Mouse (Mus musculus) heart, adult 10 weeks (tissue): ENCODE data around the gene Gmppa. TPM values are rescaled to one million over a fixed set of nuclear protein-coding genes. Genes with fewer than 3 reads are reported as not detected.

ENCODE experiments used
- polyA plus RNA-seq: library from polyadenylated mRNA; stranded (reverse); fragments of 350-450 nt; fragmentation: Illumina TruSeq; extraction: RNeasy Lipid Tissue Mini Kit (QIAGEN cat#74804); gene quantifications from one replicate; pipeline ENCODE4 v1.2.3, GENCODE M21; 2014; ENCODE audit warnings: low read depth, low replicate concordance

Gmppa gene
- polyA plus RNA-seq, result 62.0 TPM

DNA sequence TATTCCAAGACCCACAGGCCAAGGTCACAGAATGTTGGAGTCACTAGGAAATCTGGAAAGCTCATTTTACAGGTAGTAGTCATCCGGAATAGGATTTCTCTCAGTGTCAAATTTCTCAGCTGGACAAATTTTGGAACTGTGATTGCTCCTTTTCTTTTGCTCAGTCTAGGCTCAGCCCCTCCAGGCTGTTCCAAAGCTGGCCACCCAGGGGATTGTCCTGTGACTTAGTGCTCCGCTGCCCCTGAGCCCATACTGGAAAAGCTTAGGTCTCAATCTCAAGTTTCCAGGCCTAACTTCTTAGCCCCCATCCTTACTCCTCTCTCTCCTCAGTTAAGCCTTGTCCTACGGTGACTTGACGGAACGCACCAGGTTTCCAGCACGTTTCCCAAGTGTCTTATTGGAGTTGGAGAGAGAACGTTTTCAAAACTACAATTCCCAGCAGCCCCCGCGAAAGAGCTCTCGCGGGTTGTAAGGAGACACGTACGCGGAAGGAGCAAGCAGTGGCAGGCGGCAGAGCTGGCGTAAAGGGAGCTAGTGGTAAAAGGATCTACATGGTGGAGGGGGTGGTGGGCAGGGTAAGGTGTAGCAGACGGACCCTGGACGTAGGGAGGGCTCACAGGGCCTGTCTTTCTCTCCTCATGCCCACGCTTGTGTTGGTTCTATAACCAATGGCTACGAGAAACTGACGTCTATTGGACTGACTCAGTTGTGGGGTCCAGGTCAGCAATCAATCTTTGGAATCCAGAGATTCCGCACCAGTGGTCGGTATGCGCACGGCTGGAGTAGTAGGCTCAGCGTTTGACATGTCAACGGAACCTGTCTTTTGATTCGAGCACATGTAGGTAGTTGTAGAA lies at the start of gene Gmppa:
TSS of gene Gmppa (plus strand) at position 456 of the 854 bp plus-strand sequence.

GRCm38 (mm10) chr1:75450314-75451005 lies 14.7 kb downstream of the Gmppa start, which contains the start of gene Asic4:
Asic4 (plus strand) TSS chr1:75450436.

GRCm38 (mm10) chr1:75478916-75479634 lies 43.3 kb downstream of the Gmppa start, which contains the start of the genes Chpf and Tmem198:
Chpf (minus strand) TSS chr1:75479307.
Tmem198 (plus strand) TSS chr1:75479532.

Other genes starting within 250 kb of the Gmppa start
- 18.6 TPM for gene Ankzf1, start 243.8 kb upstream of the Gmppa start, polyA plus RNA-seq
- gene Atg9a, start 243.7 kb upstream of the Gmppa start, polyA plus RNA-seq, result 60.8 TPM
- gene Glb1l, start 225.1 kb upstream of the Gmppa start, polyA plus RNA-seq, result 3.8 TPM
- 57.6 TPM for gene Stk16, start 225.1 kb upstream of the Gmppa start, polyA plus RNA-seq
- gene Tuba4a, start 216.1 kb upstream of the Gmppa start, polyA plus RNA-seq, result 524 TPM
- not detected for gene A630095N17Rik, start 203.8 kb upstream of the Gmppa start, polyA plus RNA-seq
- gene Dnajb2, start 199.5 kb upstream of the Gmppa start, polyA plus RNA-seq, result 138 TPM
- 1.8 TPM for gene Ptprn, start 171.4 kb upstream of the Gmppa start, polyA plus RNA-seq
- not detected for gene Resp18, start 157.5 kb upstream of the Gmppa start, polyA plus RNA-seq
- 85.9 TPM for gene Dnpep, start 117.9 kb upstream of the Gmppa start, polyA plus RNA-seq
- 1,259 TPM for gene Des, start 75.6 kb upstream of the Gmppa start, polyA plus RNA-seq
- 125 TPM for gene Speg, start 60.6 kb upstream of the Gmppa start, polyA plus RNA-seq
- not detected for gene Asic4, start 14.5 kb downstream of the Gmppa start, polyA plus RNA-seq
- 18.1 TPM for gene Chpf, start 43.4 kb downstream of the Gmppa start, polyA plus RNA-seq
- gene Tmem198, start 43.6 kb downstream of the Gmppa start, polyA plus RNA-seq, result 0.55 TPM
- 92.8 TPM for gene Obsl1, start 70.5 kb downstream of the Gmppa start, polyA plus RNA-seq
- 6.3 TPM for gene Inha, start 71.1 kb downstream of the Gmppa start, polyA plus RNA-seq
- 9.2 TPM for gene Stk11ip, start 85.6 kb downstream of the Gmppa start, polyA plus RNA-seq
- gene Slc4a3, start 110.3 kb downstream of the Gmppa start, polyA plus RNA-seq, result 234 TPM